Mouse (Mus musculus) CD4-positive, CD25-positive, alpha-beta regulatory T cell, adult 4 months (primary cell): ENCODE results near the gene Sec22c. TPM values are rescaled to one million over a fixed set of nuclear protein-coding genes. Genes with fewer than 3 reads are reported as not detected.
A peak's percentile ranks its signal among the peaks of the same experiment; 100 is the strongest.

Source experiments
- ATAC-seq: one replicate; pipeline ENCODE4 v1.8.0; 2017
- polyA plus RNA-seq, 2 experiments: library from polyadenylated mRNA; unstranded; fragments of 100-300 nt; shearing (Covaris generic); gene quantifications; one replicate each; pipeline ENCODE4 v1.2.1; 2017

Gene Sec22c
- polyA plus RNA-seq = 10 to 100 TPM; 17.6 to 32.9 TPM

- ATAC-seq = peak; percentile 83
Measured at GRCm38 (mm10) chr9:121704646-121705625, at the start of gene Sec22c. Sec22c (minus strand) TSS chr9:121705490.

- ATAC-seq = no peak
Measured at GRCm38 (mm10) chr9:121754624-121755023, 49.3 kb upstream of the Sec22c start.

GRCm38 (mm10) chr9:121752774-121753173 lies 47.5 kb upstream of the Sec22c start:
- no peak for ATAC-seq

DNA sequence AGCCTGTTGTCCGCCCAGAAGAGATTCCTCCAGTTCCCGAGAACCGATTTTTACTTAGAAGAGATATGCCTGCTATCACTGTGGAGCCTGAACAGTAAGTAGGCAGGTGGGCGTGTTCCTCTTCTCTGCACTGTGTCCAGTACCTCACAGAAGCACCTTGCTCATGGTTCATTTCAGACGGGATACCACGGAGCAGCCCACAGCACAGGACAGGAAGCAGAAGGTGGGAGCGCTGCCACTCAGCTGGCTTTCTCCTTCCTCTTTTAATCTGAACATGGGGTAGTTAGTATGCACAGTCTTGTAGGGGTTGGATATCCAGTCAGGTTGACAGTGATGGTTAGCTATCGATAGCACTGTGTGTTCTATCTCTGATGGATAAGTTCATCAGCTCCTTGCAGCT lies 38.8 kb upstream of the Sec22c start:
- ATAC-seq = no peak

DNA sequence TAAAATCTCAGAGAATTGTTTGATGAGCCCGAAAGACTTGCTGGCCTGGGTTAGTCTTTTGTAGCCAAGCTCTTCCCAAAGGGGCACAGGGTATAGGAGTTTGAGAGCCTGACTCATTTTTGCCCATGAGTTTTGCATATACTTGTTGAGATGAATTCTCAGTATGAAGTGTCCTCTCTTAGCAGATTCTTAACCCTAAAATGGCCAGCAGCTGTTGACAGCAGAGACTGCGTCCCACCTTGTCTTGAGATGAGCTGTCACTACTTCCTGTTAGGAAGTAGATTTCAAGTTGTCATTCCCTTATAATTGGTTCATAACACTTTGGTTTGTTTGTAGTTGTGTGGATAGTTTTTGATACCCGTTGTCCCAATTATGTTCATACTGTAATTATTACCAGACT lies 35.9 kb upstream of the Sec22c start:
- ATAC-seq = peak; percentile 75

GRCm38 (mm10) chr9:121740490-121740889 lies 35.2 kb upstream of the Sec22c start:
- ATAC-seq = no peak

- peak; percentile 38 for ATAC-seq
Measured at GRCm38 (mm10) chr9:121719347-121720331, 14.3 kb upstream of the Sec22c start.

DNA sequence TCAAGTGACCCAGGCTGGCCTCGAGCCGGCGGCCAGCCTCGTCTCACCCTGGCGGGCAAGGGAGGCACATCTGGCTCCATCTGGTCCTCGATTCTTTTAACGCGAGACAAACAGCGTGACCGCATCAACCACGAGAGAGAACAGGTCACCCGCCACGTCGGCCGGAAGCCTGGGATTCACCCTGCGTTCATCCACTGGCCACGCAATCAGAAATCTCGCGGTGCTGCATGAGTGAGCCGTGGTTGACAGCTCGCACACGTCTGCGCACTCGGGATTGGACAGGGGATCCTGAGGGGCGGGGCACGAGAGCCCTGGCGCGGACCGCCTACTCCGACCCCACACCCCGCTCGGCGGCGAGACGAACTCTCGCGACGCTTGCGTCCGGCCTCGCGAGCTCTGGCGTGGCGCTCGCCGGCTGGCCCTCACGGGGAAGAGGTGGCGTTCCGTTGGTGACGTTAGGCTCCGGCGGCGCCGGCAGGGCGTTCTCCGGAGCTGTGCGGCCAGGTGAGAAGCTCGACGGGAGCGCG lies 13.6 kb upstream of the Sec22c start, which contains the start of gene Nktr:
Gene Nktr, plus strand, starts transcription at position 378 of the 527 bp plus-strand sequence.
- ATAC-seq = peak; percentile 89

GRCm38 (mm10) chr9:121718070-121718705 lies 12.9 kb upstream of the Sec22c start:
- ATAC-seq = peak; percentile 34

DNA sequence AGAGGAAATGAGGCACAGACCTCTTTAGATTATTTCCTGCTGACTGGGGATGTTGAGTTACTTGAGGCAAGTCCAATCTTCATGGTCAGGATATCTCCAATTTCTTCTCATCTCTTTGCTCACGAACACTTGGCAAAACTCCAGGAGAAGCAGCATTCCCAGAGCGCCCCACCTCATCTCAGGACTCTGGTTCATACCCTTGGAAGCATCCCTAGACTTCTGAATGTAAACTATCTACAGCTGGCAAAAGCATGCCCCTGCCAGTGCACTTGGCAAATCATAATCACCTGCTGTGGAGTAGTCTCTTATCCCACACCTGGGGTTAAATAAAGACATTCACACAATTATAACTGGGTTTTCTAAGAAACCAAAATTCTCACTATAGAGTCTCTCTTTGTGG lies 11.8 kb upstream of the Sec22c start:
- no peak for ATAC-seq

GRCm38 (mm10) chr9:121710584-121710975 lies 5.3 kb upstream of the Sec22c start:
- peak; percentile 33 for ATAC-seq

- ATAC-seq = peak; percentile 93
Measured at GRCm38 (mm10) chr9:121709898-121710583, 4.8 kb upstream of the Sec22c start, which contains the start of gene Ss18l2. Ss18l2 (plus strand) TSS chr9:121710329.

DNA sequence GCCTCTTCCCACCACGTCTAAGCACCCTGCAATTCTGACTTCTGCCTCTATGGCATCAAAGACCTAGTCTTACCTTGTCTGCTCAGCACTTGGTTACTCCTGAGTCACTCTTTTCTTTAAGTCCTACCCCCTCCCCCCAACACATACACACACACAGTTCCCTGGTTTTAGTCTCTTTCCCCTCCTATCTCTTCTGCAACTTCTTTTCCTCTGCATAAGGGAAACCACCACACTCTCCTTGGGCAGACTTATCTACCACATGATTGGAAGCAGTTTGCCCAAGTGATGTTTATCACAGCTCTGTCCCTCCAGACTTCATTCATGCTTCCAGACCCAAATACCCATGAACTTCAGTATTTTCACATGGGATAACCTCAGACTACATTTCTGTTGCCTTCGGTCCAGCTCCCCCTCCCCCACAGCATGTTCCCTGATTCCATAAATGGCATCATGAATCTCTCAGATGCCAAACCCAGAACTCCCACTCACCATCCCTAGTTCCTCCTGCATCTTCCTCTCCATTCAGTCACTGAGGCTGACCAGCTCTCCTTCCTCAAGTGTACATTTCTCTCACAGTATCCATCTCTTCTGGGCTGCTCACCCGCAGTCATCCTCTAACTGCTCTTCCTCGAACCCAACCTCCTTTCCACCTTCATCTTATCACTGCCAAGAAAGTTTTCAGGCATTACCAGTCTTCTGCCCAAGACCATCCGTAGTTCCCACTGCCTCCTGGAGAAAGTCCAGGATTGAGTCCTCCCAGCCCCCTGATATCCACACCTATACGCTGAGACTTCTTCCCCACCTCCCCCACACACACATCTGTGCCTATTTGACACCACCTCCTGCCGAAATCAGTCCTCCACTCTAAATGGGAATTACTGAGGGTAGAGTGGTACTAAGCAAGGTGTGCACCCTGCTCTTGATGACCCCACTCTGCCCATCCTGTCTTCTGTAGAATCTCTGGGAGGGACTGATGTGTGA lies 3.5 kb upstream of the Sec22c start:
- ATAC-seq = no peak

GRCm38 (mm10) chr9:121707801-121708200 lies 2.5 kb upstream of the Sec22c start:
- ATAC-seq = no peak

GRCm38 (mm10) chr9:121706029-121706675 lies 862 bp upstream of the Sec22c start:
- no peak for ATAC-seq

DNA sequence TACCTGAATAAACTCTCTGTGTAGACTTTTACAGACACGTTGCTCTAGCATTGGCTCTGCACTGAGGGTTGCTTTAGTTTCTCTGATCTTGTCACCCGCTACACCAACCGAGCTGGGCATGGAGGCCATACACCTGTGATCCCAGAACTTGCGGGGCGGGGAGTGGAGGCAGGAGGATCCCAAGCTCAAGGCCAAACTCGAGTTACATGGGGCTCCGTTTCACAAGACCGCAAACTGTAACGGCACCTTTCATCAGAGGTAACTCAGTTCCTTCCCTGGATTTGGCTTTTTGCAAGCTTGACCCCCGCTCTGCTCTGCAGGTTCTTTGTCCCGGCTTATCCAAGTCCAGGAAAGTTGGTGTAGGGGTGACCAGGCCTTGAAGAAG lies 1.0 kb downstream of the Sec22c start:
- no peak for ATAC-seq

- ATAC-seq = no peak
Measured at GRCm38 (mm10) chr9:121697150-121698049, 7.9 kb downstream of the Sec22c start.

GRCm38 (mm10) chr9:121696626-121697025 lies 8.7 kb downstream of the Sec22c start:
- ATAC-seq = no peak

GRCm38 (mm10) chr9:121694736-121695135 lies 10.6 kb downstream of the Sec22c start:
- ATAC-seq = no peak
